Comparison of ENCODE assay signal across 8 mouse cellular contexts in the genomic region with DNA sequence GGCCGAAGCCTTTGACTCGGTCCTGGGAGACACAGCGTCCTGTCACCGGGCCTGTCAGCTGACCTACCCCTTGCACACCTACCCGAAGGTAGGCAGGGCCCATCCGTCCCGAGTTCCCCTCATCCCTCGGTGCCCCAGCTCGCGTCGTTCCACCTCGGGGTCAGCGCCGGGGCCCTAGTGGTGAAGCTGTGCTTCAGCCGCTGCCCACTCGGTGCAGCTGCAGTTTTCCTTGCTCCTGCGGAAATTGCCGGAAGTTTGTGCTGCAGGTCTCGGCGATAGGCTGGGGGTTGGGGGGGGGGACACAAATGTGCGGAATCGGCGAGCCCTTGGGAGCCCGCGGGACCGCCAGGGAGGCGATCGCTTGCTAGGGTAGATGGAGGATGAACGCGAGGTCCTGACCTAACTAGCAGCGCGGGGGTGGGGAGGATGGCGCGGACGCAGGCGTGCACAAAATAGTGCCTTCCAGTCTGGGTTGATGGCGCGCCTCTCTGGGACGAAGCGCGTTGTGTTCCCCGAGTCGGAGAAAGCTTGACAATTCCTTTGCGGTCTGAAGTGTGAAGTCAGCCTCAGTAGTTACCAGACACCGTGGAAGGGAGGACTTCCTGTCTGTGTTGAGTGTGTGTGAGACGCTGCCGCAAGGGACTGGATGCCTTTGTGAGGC. TPM values are rescaled to one million over a fixed set of nuclear protein-coding genes. Genes with fewer than 3 reads are reported as not detected.
DNase-seq lines count a peak whose midpoint lies in the region; ATAC-seq and TF ChIP-seq lines count a peak whose summit lies in the region.

A gene (minus strand): TSS at position 287 of the 661 bp plus-strand sequence.

- no peaks in the 10 kb centered on the region for H3K36me3 ChIP-seq in ES-E14 (ENCODE audit: control insufficient read depth, insufficient read depth, low read length, poor library complexity, severe bottlenecking)
- 0 out of 2 replicates have a peak, but pooled peaks cover 2% of the 10 kb centered on the region for H3K36me3 ChIP-seq in forebrain, embryonic 15.5 days
- H3K36me3 ChIP-seq in lung, postnatal 0 days (ENCODE audit: insufficient read depth, low read length) = 0 out of 2 replicates have a peak, but pooled peaks cover 6% of the 10 kb centered on the region

- no peak for DNase-seq in ES-E14 (ENCODE audit: low read depth, low spot score)
- DNase-seq in cerebellum, adult 11 months = peak; percentile 46
- peak; percentile 49 to 64 for DNase-seq in layer of hippocampus, postnatal 10 days (ENCODE audit: low spot score in 2 of 2)
- DNase-seq in lung, postnatal 0 days (ENCODE audit: low spot score) = peak; percentile 65
- DNase-seq in ovary, adult 18-20 months (ENCODE audit: low spot score) = peak; percentile 9
- peak; percentile 75 for DNase-seq in thymus, postnatal 14 days

- peak within 1 kb of the TSS; percentile 91 for H3K27ac ChIP-seq in ES-E14 (ENCODE audit: insufficient read depth, low read depth, low read length, poor library complexity, severe bottlenecking)
- H3K27ac ChIP-seq in forebrain, embryonic 15.5 days (replicated peaks) = peak within 1 kb of the TSS; percentile 99
- peak within 1 kb of the TSS; percentile 99 for H3K27ac ChIP-seq in lung, postnatal 0 days (ENCODE audit: low read length)

- no peaks in the 10 kb centered on the region for H3K27me3 ChIP-seq in forebrain, embryonic 15.5 days
- no peaks in the 10 kb centered on the region for H3K27me3 ChIP-seq in lung, postnatal 0 days (replicated peaks; ENCODE audit: insufficient read depth, low read length)

- peak within 1 kb of the TSS; percentile 61 for H3K4me2 ChIP-seq in forebrain, embryonic 15.5 days (replicated peaks)
- H3K4me2 ChIP-seq in lung, postnatal 0 days (replicated peaks; ENCODE audit: low read depth, low read length) = peak within 1 kb of the TSS; percentile 76

- ATAC-seq in forebrain, embryonic 15.5 days (replicated peaks) = peak; percentile 74
- peak; percentile 21 to 25; a peak in 3 of 4 replicates for ATAC-seq in hematopoietic stem cell, adult 5-6 weeks (replicated peaks in 1 of 2; ENCODE audit: insufficient read depth in 1 of 2, low FRiP score in 2 of 2, low TSS enrichment in 1 of 2, low read depth in 1 of 2, poor library complexity in 2 of 2, severe bottlenecking in 2 of 2)
- peak; percentile 5 for ATAC-seq in lung, postnatal 0 days

- TF ChIP-seq CTCF in lung, postnatal 0 days (IDR thresholded peaks at IDR 0.05) = peak; percentile 18; the same call in 1 of the 2 replicates

- in situ Hi-C loops in ES-E14 (cut with MboI; ENCODE audit: low sequenced_read_pairs in 2 of 2, unreplicated experiment in 2 of 2) = no loop called here

- H3K4me3 ChIP-seq in ES-E14 (ENCODE audit: insufficient read depth in 1 of 2, low read depth in 1 of 2, low read length in 2 of 2, poor library complexity in 1 of 2, severe bottlenecking in 1 of 2) = peak within 1 kb of the TSS; percentile 76 to 100
- peak within 1 kb of the TSS; percentile 71 for H3K4me3 ChIP-seq in forebrain, embryonic 15.5 days
- peak within 1 kb of the TSS; percentile 99 for H3K4me3 ChIP-seq in lung, postnatal 0 days (ENCODE audit: low read depth, low read length)

- H3K9ac ChIP-seq in ES-E14 (ENCODE audit: insufficient read depth, low read depth, low read length, poor library complexity, severe bottlenecking) = peak within 1 kb of the TSS; percentile 89
- H3K9ac ChIP-seq in forebrain, embryonic 15.5 days (replicated peaks) = peak within 1 kb of the TSS; percentile 77
- H3K9ac ChIP-seq in lung, postnatal 0 days (replicated peaks; ENCODE audit: low read depth) = peak within 1 kb of the TSS; percentile 93

- no peak for TF ChIP-seq EP300 in lung, postnatal 0 days (IDR thresholded peaks at IDR 0.05)

- no peaks in the 10 kb centered on the region for H3K9me3 ChIP-seq in ES-E14 (ENCODE audit: control insufficient read depth, insufficient read depth, low read depth, low read length)
- H3K9me3 ChIP-seq in forebrain, embryonic 15.5 days = no peaks in the 10 kb centered on the region
- H3K9me3 ChIP-seq in lung, postnatal 0 days (ENCODE audit: low read length) = no peaks in the 10 kb centered on the region

- WGBS in forebrain, embryonic 15.5 days = under 1% methylated on average over 47 of the region's 47 CpGs
- under 1% methylated on average over 46 of the region's 47 CpGs for WGBS in lung, postnatal 0 days

- peaks cover 4 to 8% of the 10 kb centered on the region in 2 experiments; a peak in 3 of 4 replicates for H3K4me1 ChIP-seq in ES-E14 (ENCODE audit: control insufficient read depth in 2 of 2, insufficient read depth in 2 of 2, low read length in 2 of 2, poor library complexity in 1 of 2)
- H3K4me1 ChIP-seq in forebrain, embryonic 15.5 days = peaks cover 47% of the 10 kb centered on the region
- H3K4me1 ChIP-seq in lung, postnatal 0 days (ENCODE audit: insufficient read depth, low read depth, low read length) = peaks cover 6% of the 10 kb centered on the region; the same call in 1 of the 2 replicates

TF ChIP-seq in ES-E14, 5 proteins besides CTCF, POLR2A, EP300 and RAD21:
- TF ChIP-seq ZNF384 (IDR thresholded peaks at IDR 0.05; ENCODE audit: low read depth, low read length) (no peak), MAFK (IDR thresholded peaks at IDR 0.05; ENCODE audit: insufficient read depth, low read depth, low read length) (no peak), CHD2 (IDR thresholded peaks at IDR 0.05; ENCODE audit: low read depth, low read length) (no peak), HCFC1 (IDR thresholded peaks at IDR 0.05; ENCODE audit: borderline replicate concordance, insufficient read depth, low read length) (no peak), ZC3H11A (IDR thresholded peaks at IDR 0.05; ENCODE audit: borderline replicate concordance, low read depth, low read length) (no peak)

RNA-seq across cellular contexts. Expression of the gene that starts here (rescaled TPM):
- total RNA-seq in ES-E14 (2012; rRNA removed) = 4.9 and 7.1 TPM in 2 replicates
- polyA plus RNA-seq in forebrain, embryonic 15.5 days (2015; fragmentation: Nextera tagmentation; extraction: Ambion mirVana) = 30.7 and 45.9 TPM in 2 replicates
- total RNA-seq in hematopoietic stem cell, adult 5-6 weeks (2017) = 15.3 and 271 TPM in 2 replicates
- 10 to 100 TPM; 22.3 to 23.0 TPM for total RNA-seq in layer of hippocampus, postnatal 10 days (2021)
- 20.7 and 22.0 TPM in 2 replicates for polyA plus RNA-seq in lung, postnatal 0 days (2015; fragmentation: Nextera tagmentation; extraction: Ambion mirVana)

Comparison
In these comparisons a context has a peak if more than half of its experiments do, and no peak if none do; other contexts are left out.
1. ATAC-seq: peak in every context shown above with its lines; median percentile 74 in forebrain, embryonic 15.5 days; 23 in hematopoietic stem cell, adult 5-6 weeks; 5 in lung, postnatal 0 days.